Mouse (Mus musculus) forebrain, embryonic 10.5 days (tissue): ENCODE results near the gene 4930578G10Rik. TPM values are rescaled to one million over a fixed set of nuclear protein-coding genes. Genes with fewer than 3 reads are reported as not detected.

Source experiments
- DNase-seq: peaks from one replicate; pipeline ENCODE4 v3.0.0-alpha.2; 2017; ENCODE audit warnings: low spot score; ENCODE audit errors: extremely low spot score
- H3K27ac ChIP-seq: fragments of 300-500 bp; sonication (generic); 2 replicates; pipeline ENCODE4 v1.5.1; 2016; ENCODE audit warnings: mild to moderate bottlenecking
- H3K27me3 ChIP-seq: fragments of 300-500 bp; sonication (generic); 2 replicates; pipeline ENCODE4 v1.6.1; 2016; ENCODE audit warnings: mild to moderate bottlenecking; ENCODE audit not compliant: poor library complexity, severe bottlenecking
- H3K36me3 ChIP-seq: fragments of 300-500 bp; sonication (generic); replicated peaks from 2 replicates; pipeline ENCODE4 v1.6.1; 2016; ENCODE audit warnings: mild to moderate bottlenecking, moderate library complexity
- H3K4me1 ChIP-seq: fragments of 300-500 bp; sonication (generic); 2 replicates; pipeline ENCODE4 v1.6.1; 2016
- H3K4me3 ChIP-seq: fragments of 300-500 bp; sonication (generic); 2 replicates; pipeline ENCODE4 v1.5.1; 2016; ENCODE audit warnings: mild to moderate bottlenecking, moderate library complexity
- H3K9me3 ChIP-seq: fragments of 300-500 bp; sonication (generic); 2 replicates; pipeline ENCODE4 v1.6.1; 2016; ENCODE audit warnings: mild to moderate bottlenecking, moderate library complexity
- WGBS: fragments of 180-500 bp; shearing (Covaris S2); methylation state at CpG from one replicate; pipeline ENCODE4 v1.1.7; 2016; 5-methylcytosine and 5-hydroxymethylcytosine counted together
- polyA plus RNA-seq: library from polyadenylated mRNA; unstranded; fragments of >200 nt; fragmentation: Nextera tagmentation; extraction: Ambion mirVana; gene quantifications from 2 replicates; pipeline ENCODE4 v1.2.1, GENCODE M21; 2016

Gene 4930578G10Rik
- polyA plus RNA-seq, 1 experiment from 2014 or later: 0.58 TPM

- Histone ChIP-seq H3K9me3 (no peaks in the 10 kb centered on the region), H3K4me3 (no peak overlapping the region), H3K4me1 (no peaks in the 10 kb centered on the region), H3K36me3 (no peaks in the 10 kb centered on the region), H3K27me3 (0 out of 2 replicates have a peak, but pooled peaks cover 3% of the 10 kb centered on the region), H3K27ac (no peak overlapping the region)
- WGBS: 38% methylated on average over 5 of the region's 5 CpGs
- peak; percentile 59 for DNase-seq
Observed at GRCm38 (mm10) chr4:42876586-42877291, 141.4 kb downstream of the 4930578G10Rik start.

GRCm38 (mm10) chr4:42877657-42878056 lies 142.3 kb downstream of the 4930578G10Rik start:
- Histone ChIP-seq H3K27me3 (0 out of 2 replicates have a peak, but pooled peaks cover 3% of the 10 kb centered on the region), H3K9me3 (no peaks in the 10 kb centered on the region), H3K36me3 (no peaks in the 10 kb centered on the region), H3K4me3 (no peak overlapping the region), H3K4me1 (no peaks in the 10 kb centered on the region), H3K27ac (no peak overlapping the region)
- no peak for DNase-seq
- 80% methylated on average over 2 of the region's 2 CpGs for WGBS

DNA sequence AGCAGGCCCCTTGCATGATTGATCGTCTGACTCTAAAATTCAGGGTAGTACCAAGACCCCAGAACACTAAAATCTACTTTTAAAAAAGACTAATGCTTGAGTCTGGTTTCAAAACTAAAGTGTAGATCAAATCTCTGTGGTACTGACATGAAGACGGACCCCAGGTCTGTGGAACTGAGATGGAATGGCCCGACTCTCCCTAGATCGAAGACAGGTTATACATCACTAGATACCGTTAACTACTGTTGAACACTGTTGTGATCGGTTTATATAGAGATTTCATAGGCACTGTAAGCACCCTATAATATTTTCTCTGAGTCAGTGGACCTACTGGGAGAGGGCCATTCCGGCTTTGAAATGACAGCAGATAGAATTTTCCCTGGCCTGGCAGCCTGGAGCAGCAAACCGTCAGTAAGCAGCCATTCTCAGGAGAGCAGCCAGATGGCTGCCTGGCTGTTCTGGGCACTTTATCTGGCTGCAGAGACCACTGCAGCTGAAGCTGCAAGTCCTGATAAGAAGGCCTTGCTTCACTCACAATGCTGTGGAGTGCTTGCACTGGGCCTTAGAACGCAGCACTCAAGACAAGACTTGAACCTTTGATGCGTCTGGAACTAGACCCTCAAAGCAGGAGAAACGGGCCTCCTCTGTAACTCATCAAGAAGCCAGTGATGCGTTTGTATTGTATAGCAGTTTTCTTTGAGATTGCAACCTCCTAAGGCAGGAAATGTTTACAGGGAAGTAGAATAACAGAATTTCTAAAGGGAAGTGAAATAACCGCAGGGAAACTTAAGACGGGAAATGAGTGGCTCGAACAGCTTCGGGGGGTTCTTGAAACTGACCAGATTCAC lies 144.7 kb downstream of the 4930578G10Rik start:
- WGBS: 88% methylated on average over 16 of the region's 16 CpGs
- no peak overlapping the region for H3K4me3 ChIP-seq
- DNase-seq: no peak

GRCm38 (mm10) chr4:42880677-42880948 lies 145.3 kb downstream of the 4930578G10Rik start:
- H3K27me3 ChIP-seq: 0 out of 2 replicates have a peak, but pooled peaks cover 3% of the 10 kb centered on the region
- H3K4me3 ChIP-seq: no peak overlapping the region
- H3K4me1 ChIP-seq: no peaks in the 10 kb centered on the region
- DNase-seq: no peak
- H3K27ac ChIP-seq: no peak overlapping the region
- 58% methylated on average over 1 of the region's 1 CpGs for WGBS
- H3K36me3 ChIP-seq: no peaks in the 10 kb centered on the region
- no peaks in the 10 kb centered on the region for H3K9me3 ChIP-seq

More for the DNA sequence above, 144.7 kb downstream of the 4930578G10Rik start:
- Histone ChIP-seq H3K9me3 (no peaks in the 10 kb centered on the region), H3K27me3 (0 out of 2 replicates have a peak, but pooled peaks cover 3% of the 10 kb centered on the region), H3K36me3 (no peaks in the 10 kb centered on the region), H3K27ac (peak overlapping the region; percentile 20; the same call in 1 of the 2 replicates), H3K4me1 (no peaks in the 10 kb centered on the region)

DNA sequence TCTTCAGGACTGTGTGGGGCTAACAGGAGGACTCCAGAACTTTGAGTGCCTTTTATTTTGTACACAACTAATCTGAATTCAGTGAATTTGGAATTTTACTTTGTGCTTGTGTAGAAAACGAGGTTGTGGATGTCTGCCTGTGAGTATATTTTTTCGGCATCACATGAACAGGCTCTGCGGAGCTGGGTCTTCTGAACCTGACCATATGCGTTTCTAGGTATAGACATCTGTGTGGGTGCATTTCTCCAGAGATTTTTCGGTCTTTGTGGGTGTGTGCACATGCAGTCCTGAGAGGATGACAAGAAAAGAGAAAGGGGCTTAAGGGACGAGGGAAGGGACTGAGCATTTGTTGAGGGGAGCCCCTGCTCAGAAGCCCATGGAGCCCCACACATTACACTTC lies 151.6 kb downstream of the 4930578G10Rik start:
- no peak for DNase-seq

DNA sequence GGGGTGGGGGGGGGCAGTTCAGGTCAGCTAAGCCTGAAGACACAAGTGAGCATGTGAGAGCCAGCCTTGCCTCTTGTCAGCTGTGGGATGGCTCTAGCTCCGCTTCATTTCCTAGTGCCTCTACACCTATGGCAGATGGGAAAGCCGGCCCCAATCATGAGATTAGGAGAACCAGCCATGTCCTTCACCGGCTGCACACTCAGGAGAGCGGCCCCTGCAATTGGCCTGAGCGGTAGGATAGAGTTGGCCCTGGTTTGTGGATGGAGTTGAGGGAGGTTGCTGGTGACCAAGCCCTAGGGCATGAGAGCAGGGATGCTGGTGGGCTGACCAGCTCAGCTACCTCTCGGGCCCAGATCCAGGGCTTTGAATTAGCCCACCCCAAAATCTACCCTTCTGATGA lies 153.5 kb downstream of the 4930578G10Rik start:
- no peaks in the 10 kb centered on the region for H3K27me3 ChIP-seq
- no peaks in the 10 kb centered on the region for H3K4me1 ChIP-seq
- no peak overlapping the region for H3K4me3 ChIP-seq
- WGBS: 90% methylated on average over 6 of the region's 6 CpGs
- H3K36me3 ChIP-seq: no peaks in the 10 kb centered on the region
- H3K27ac ChIP-seq: no peak overlapping the region
- DNase-seq: no peak
- no peaks in the 10 kb centered on the region for H3K9me3 ChIP-seq

More for the DNA sequence above, 151.6 kb downstream of the 4930578G10Rik start:
- Histone ChIP-seq H3K4me3 (no peak overlapping the region), H3K27ac (no peak overlapping the region), H3K9me3 (no peaks in the 10 kb centered on the region), H3K4me1 (no peaks in the 10 kb centered on the region), H3K36me3 (no peaks in the 10 kb centered on the region), H3K27me3 (no peaks in the 10 kb centered on the region)
- WGBS: 89% methylated on average over 6 of the region's 6 CpGs

DNA sequence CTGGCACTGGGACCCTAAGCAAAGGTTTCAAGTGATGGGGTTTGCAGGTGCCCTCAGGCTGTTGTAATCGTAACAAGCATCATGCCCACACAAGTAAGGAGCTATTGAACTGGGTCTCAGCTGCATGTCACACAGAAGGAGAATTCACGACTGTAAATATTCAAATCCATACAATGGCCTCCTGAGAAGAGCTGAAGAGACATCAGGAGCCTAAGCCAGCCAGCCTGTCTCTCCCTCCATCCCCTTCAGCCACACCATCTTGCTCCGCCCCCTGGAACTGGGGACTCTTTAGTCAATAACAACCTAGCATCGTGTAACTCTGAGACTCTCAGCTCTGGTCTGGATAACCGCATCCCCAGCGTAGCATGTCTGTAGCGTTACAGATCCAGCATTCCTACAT lies 155.8 kb downstream of the 4930578G10Rik start:
- WGBS: 71% methylated on average over 7 of the region's 7 CpGs
- Histone ChIP-seq H3K36me3 (no peaks in the 10 kb centered on the region), H3K27me3 (no peaks in the 10 kb centered on the region), H3K4me3 (no peak overlapping the region), H3K27ac (no peak overlapping the region), H3K4me1 (peaks cover 8% of the 10 kb centered on the region; the same call in 1 of the 2 replicates), H3K9me3 (no peaks in the 10 kb centered on the region)
- DNase-seq: no peak

DNA sequence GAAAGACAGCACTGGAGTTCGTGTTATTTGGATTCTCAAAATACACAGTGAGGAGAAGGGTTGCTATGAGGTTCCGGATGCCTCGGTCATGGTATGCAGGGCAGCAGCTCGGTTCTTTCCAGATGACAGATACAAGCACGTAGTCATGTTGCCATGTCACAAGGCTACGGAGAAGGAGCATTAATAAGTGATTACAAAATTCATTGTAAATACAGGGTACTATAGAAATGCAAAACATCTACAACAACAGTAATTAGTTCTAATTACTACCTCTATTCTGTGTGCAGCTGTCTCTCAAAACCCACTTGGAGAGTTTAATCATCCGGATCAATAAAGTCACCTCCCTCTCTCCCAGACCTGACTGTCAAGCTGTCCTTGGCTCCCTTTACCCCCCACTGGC lies 159.8 kb downstream of the 4930578G10Rik start:
- H3K27ac ChIP-seq: no peak overlapping the region
- H3K4me3 ChIP-seq: no peak overlapping the region
- no peak for DNase-seq
- H3K36me3 ChIP-seq: no peaks in the 10 kb centered on the region
- H3K9me3 ChIP-seq: no peaks in the 10 kb centered on the region
- H3K4me1 ChIP-seq: peaks cover 13% of the 10 kb centered on the region; the same call in 1 of the 2 replicates
- no peaks in the 10 kb centered on the region; the same call in 1 of the 2 replicates for H3K27me3 ChIP-seq
- WGBS: 72% methylated on average over 7 of the region's 7 CpGs

Other genes with a start within 250 kb of the 4930578G10Rik start
- 0.05 TPM in 1 of 2 replicates, not detected in the other for gene Fam205a2, start 207.4 kb upstream of the 4930578G10Rik start, polyA plus RNA-seq
- not detected in 2 replicates for gene Gm10591, start 123.3 kb upstream of the 4930578G10Rik start, polyA plus RNA-seq
- not detected in 2 replicates for gene Gm2564, start 105.8 kb upstream of the 4930578G10Rik start, polyA plus RNA-seq
- not detected in 2 replicates for gene Ccl27b, start 80.3 kb upstream of the 4930578G10Rik start, polyA plus RNA-seq
- gene Il11ra2, start 73.7 kb upstream of the 4930578G10Rik start, polyA plus RNA-seq: not detected in 2 replicates
- gene Ccl19, start 21.0 kb downstream of the 4930578G10Rik start, polyA plus RNA-seq: not detected in 2 replicates
- gene Ccl21a, start 38.4 kb downstream of the 4930578G10Rik start, polyA plus RNA-seq: 0.32 TPM in 1 of 2 replicates, not detected in the other
- gene Fam205a1, start 118.3 kb downstream of the 4930578G10Rik start, polyA plus RNA-seq: 0.07 TPM in 1 of 2 replicates, not detected in the other
- 0.27 and 0.37 TPM in 2 replicates for gene Gm12394, start 121.2 kb downstream of the 4930578G10Rik start, polyA plus RNA-seq
- gene Fam205c, start 138.7 kb downstream of the 4930578G10Rik start, polyA plus RNA-seq: 0.18 and 0.53 TPM in 2 replicates
- gene Phf24, start 181.1 kb downstream of the 4930578G10Rik start, polyA plus RNA-seq: 0.33 and 0.51 TPM in 2 replicates
- 11.5 and 16.2 TPM in 2 replicates for gene Dnajb5, start 214.3 kb downstream of the 4930578G10Rik start, polyA plus RNA-seq
- 0.27 and 0.52 TPM in 2 replicates for gene 1700022I11Rik, start 234.1 kb downstream of the 4930578G10Rik start, polyA plus RNA-seq